Mouse (Mus musculus): ENCODE data around the gene Gsg1.

The Gsg1 gene

GRCm38 (mm10) chr6:135212666-135213065 lies 41.5 kb downstream of the Gsg1 start:
- no peak for DNase-seq (ENCODE audit: inconsistent age in 2 of 2, low spot score in 1 of 2)

- DNase-seq (ENCODE audit: inconsistent age in 2 of 2, low spot score in 1 of 2): no peak
Measured at GRCm38 (mm10) chr6:135211169-135211568, 43.0 kb downstream of the Gsg1 start.

- no peak for DNase-seq (ENCODE audit: inconsistent age in 2 of 2, low spot score in 1 of 2)
Measured at GRCm38 (mm10) chr6:135206909-135207308, 47.2 kb downstream of the Gsg1 start.

GRCm38 (mm10) chr6:135205802-135206201 lies 48.3 kb downstream of the Gsg1 start:
- no peak for DNase-seq (ENCODE audit: inconsistent age in 2 of 2, low spot score in 1 of 2)

GRCm38 (mm10) chr6:135204869-135205268 lies 49.3 kb downstream of the Gsg1 start:
- no peak for DNase-seq (ENCODE audit: inconsistent age in 2 of 2, low spot score in 1 of 2)

- DNase-seq (ENCODE audit: inconsistent age in 2 of 2, low spot score in 1 of 2): no peak
Measured at GRCm38 (mm10) chr6:135203737-135204136, 50.4 kb downstream of the Gsg1 start.

GRCm38 (mm10) chr6:135202668-135203067 lies 51.5 kb downstream of the Gsg1 start:
- no peak for DNase-seq (ENCODE audit: inconsistent age in 2 of 2, low spot score in 1 of 2)

GRCm38 (mm10) chr6:135200122-135200957 lies 53.8 kb downstream of the Gsg1 start:
- no peak for DNase-seq (ENCODE audit: inconsistent age in 2 of 2, low spot score in 1 of 2)

- peak in 1 of 2 experiments; percentile 77 for DNase-seq (ENCODE audit: inconsistent age in 2 of 2, low spot score in 1 of 2)
Measured at GRCm38 (mm10) chr6:135198726-135199125, 55.4 kb downstream of the Gsg1 start.

GRCm38 (mm10) chr6:135197921-135198532 lies 56.1 kb downstream of the Gsg1 start, which contains the start of the genes Fam234b and Hebp1:
Gene Fam234b (plus strand): TSS chr6:135197977.
Gene Hebp1 (minus strand): TSS chr6:135198022.
- peak; percentile 90 to 95 for DNase-seq (ENCODE audit: inconsistent age in 2 of 2, low spot score in 1 of 2)

- DNase-seq (ENCODE audit: inconsistent age in 2 of 2, low spot score in 1 of 2): no peak
Measured at GRCm38 (mm10) chr6:135197446-135197845, 56.7 kb downstream of the Gsg1 start.

- DNase-seq (ENCODE audit: inconsistent age in 2 of 2, low spot score in 1 of 2): no peak
Measured at GRCm38 (mm10) chr6:135196707-135197106, 57.4 kb downstream of the Gsg1 start.

- no peak for DNase-seq (ENCODE audit: inconsistent age in 2 of 2, low spot score in 1 of 2)
Measured at GRCm38 (mm10) chr6:135194907-135195306, 59.2 kb downstream of the Gsg1 start.

- DNase-seq (ENCODE audit: inconsistent age in 2 of 2, low spot score in 1 of 2): peak in 1 of 2 experiments; percentile 42
Measured at GRCm38 (mm10) chr6:135193733-135194132, 60.4 kb downstream of the Gsg1 start.

- peak; percentile 77 to 88 for DNase-seq (ENCODE audit: inconsistent age in 2 of 2, low spot score in 1 of 2)
Measured at GRCm38 (mm10) chr6:135192993-135193392, 61.2 kb downstream of the Gsg1 start.

GRCm38 (mm10) chr6:135191906-135192305 lies 62.2 kb downstream of the Gsg1 start:
- peak in 1 of 2 experiments; percentile 61 for DNase-seq (ENCODE audit: inconsistent age in 2 of 2, low spot score in 1 of 2)

GRCm38 (mm10) chr6:135190122-135190521 lies 64.0 kb downstream of the Gsg1 start:
- DNase-seq (ENCODE audit: inconsistent age in 2 of 2, low spot score in 1 of 2): no peak

- DNase-seq (ENCODE audit: inconsistent age in 2 of 2, low spot score in 1 of 2): no peak
Measured at GRCm38 (mm10) chr6:135188629-135189028, 65.5 kb downstream of the Gsg1 start.
